Mouse (Mus musculus): ENCODE data around the gene Prkg2. TPM values are rescaled to one million over a fixed set of nuclear protein-coding genes. Genes with fewer than 3 reads are reported as not detected.

Gene Prkg2
- 3.0 and 3.8 TPM in 2 replicates for polyA plus RNA-seq (2014; fragmentation: Nextera tagmentation; extraction: Ambion mirVana)

- peak; percentile 40 for DNase-seq (ENCODE audit: low spot score)
- H3K27me3 ChIP-seq (replicated peaks; ENCODE audit: control insufficient read depth, insufficient read depth, low read length): peaks cover 24% of the 10 kb centered on the region
Observed at GRCm38 (mm10) chr5:99036596-99037441, at the start of gene Prkg2. Gene Prkg2 (minus strand): TSS chr5:99037351.

GRCm38 (mm10) chr5:99083955-99084354 is 46.8 kb upstream of the Prkg2 start:
- Histone ChIP-seq H3K4me2 (ENCODE audit: low read depth, low read length) (no peak overlapping the region), H3K27ac (replicated peaks; ENCODE audit: low read depth, low read length) (no peak overlapping the region), H3K4me1 (ENCODE audit: control insufficient read depth, insufficient read depth, low read length) (no peaks in the 10 kb centered on the region), H3K36me3 (ENCODE audit: control insufficient read depth, insufficient read depth, low read length) (no peaks in the 10 kb centered on the region), H3K9ac (ENCODE audit: low read depth, low read length) (no peak overlapping the region), H3K4me3 (ENCODE audit: low read depth, low read length) (no peak overlapping the region), H3K9me3 (ENCODE audit: control insufficient read depth, low read length) (no peaks in the 10 kb centered on the region), H3K27me3 (replicated peaks; ENCODE audit: control insufficient read depth, insufficient read depth, low read length) (no peaks in the 10 kb centered on the region)
- ATAC-seq (ENCODE audit: low read depth): no peak
- DNase-seq (ENCODE audit: low spot score): peak; percentile 30
- 38% methylated on average over 5 of the region's 5 CpGs for WGBS

More at GRCm38 (mm10) chr5:99036596-99037441, at the start of gene Prkg2:
- Histone ChIP-seq H3K9me3 (ENCODE audit: control insufficient read depth, low read length) (no peaks in the 10 kb centered on the region), H3K27ac (replicated peaks; ENCODE audit: low read depth, low read length) (peak within 1 kb of the TSS; percentile 44), H3K36me3 (ENCODE audit: control insufficient read depth, insufficient read depth, low read length) (no peaks in the 10 kb centered on the region), H3K9ac (ENCODE audit: low read depth, low read length) (peak within 1 kb of the TSS; percentile 74), H3K4me1 (ENCODE audit: control insufficient read depth, insufficient read depth, low read length) (0 out of 2 replicates have a peak, but pooled peaks cover 11% of the 10 kb centered on the region), H3K4me3 (ENCODE audit: low read depth, low read length) (peak within 1 kb of the TSS; percentile 68), H3K4me2 (ENCODE audit: low read depth, low read length) (peak within 1 kb of the TSS; percentile 96)
- WGBS: under 1% methylated on average over 48 of the region's 94 CpGs
- peak; percentile 82 for ATAC-seq (ENCODE audit: low read depth)

- Histone ChIP-seq H3K9ac (ENCODE audit: low read depth, low read length) (no peak overlapping the region), H3K27me3 (replicated peaks; ENCODE audit: control insufficient read depth, insufficient read depth, low read length) (no peaks in the 10 kb centered on the region), H3K4me3 (ENCODE audit: low read depth, low read length) (no peak overlapping the region), H3K27ac (replicated peaks; ENCODE audit: low read depth, low read length) (no peak overlapping the region), H3K36me3 (ENCODE audit: control insufficient read depth, insufficient read depth, low read length) (no peaks in the 10 kb centered on the region), H3K4me1 (ENCODE audit: control insufficient read depth, insufficient read depth, low read length) (no peaks in the 10 kb centered on the region), H3K4me2 (ENCODE audit: low read depth, low read length) (no peak overlapping the region), H3K9me3 (ENCODE audit: control insufficient read depth, low read length) (no peaks in the 10 kb centered on the region)
- WGBS: 52% methylated on average over 2 of the region's 2 CpGs
- DNase-seq (ENCODE audit: low spot score) (no peak), ATAC-seq (ENCODE audit: low read depth) (no peak)
Observed at GRCm38 (mm10) chr5:99078375-99078774, 41.2 kb upstream of the Prkg2 start.

- H3K27ac ChIP-seq (replicated peaks; ENCODE audit: low read depth, low read length): no peak overlapping the region
- no peaks in the 10 kb centered on the region for H3K4me1 ChIP-seq (ENCODE audit: control insufficient read depth, insufficient read depth, low read length)
- no peak overlapping the region for H3K9ac ChIP-seq (ENCODE audit: low read depth, low read length)
- no peak for DNase-seq (ENCODE audit: low spot score)
- no peaks in the 10 kb centered on the region for H3K9me3 ChIP-seq (ENCODE audit: control insufficient read depth, low read length)
- no peaks in the 10 kb centered on the region for H3K36me3 ChIP-seq (ENCODE audit: control insufficient read depth, insufficient read depth, low read length)
- 92% methylated on average over 2 of the region's 2 CpGs for WGBS
- H3K27me3 ChIP-seq (replicated peaks; ENCODE audit: control insufficient read depth, insufficient read depth, low read length): no peaks in the 10 kb centered on the region
- no peak overlapping the region for H3K4me2 ChIP-seq (ENCODE audit: low read depth, low read length)
- H3K4me3 ChIP-seq (ENCODE audit: low read depth, low read length): no peak overlapping the region
- no peak for ATAC-seq (ENCODE audit: low read depth)
Observed at GRCm38 (mm10) chr5:99068391-99068790, 31.2 kb upstream of the Prkg2 start.

GRCm38 (mm10) chr5:99062582-99062981 is 25.4 kb upstream of the Prkg2 start:
- ATAC-seq (ENCODE audit: low read depth) (no peak), DNase-seq (ENCODE audit: low spot score) (no peak)
- H3K4me2 ChIP-seq (ENCODE audit: low read depth, low read length): no peak overlapping the region
- H3K9ac ChIP-seq (ENCODE audit: low read depth, low read length): no peak overlapping the region
- no peak overlapping the region for H3K27ac ChIP-seq (replicated peaks; ENCODE audit: low read depth, low read length)
- H3K9me3 ChIP-seq (ENCODE audit: control insufficient read depth, low read length): no peaks in the 10 kb centered on the region
- H3K4me3 ChIP-seq (ENCODE audit: low read depth, low read length): no peak overlapping the region
- H3K36me3 ChIP-seq (ENCODE audit: control insufficient read depth, insufficient read depth, low read length): no peaks in the 10 kb centered on the region
- no peaks in the 10 kb centered on the region for H3K27me3 ChIP-seq (replicated peaks; ENCODE audit: control insufficient read depth, insufficient read depth, low read length)
- H3K4me1 ChIP-seq (ENCODE audit: control insufficient read depth, insufficient read depth, low read length): no peaks in the 10 kb centered on the region

- Histone ChIP-seq H3K36me3 (ENCODE audit: control insufficient read depth, insufficient read depth, low read length) (no peaks in the 10 kb centered on the region), H3K9me3 (ENCODE audit: control insufficient read depth, low read length) (no peaks in the 10 kb centered on the region), H3K27me3 (replicated peaks; ENCODE audit: control insufficient read depth, insufficient read depth, low read length) (peaks cover 24% of the 10 kb centered on the region), H3K4me2 (ENCODE audit: low read depth, low read length) (no peak overlapping the region), H3K4me3 (ENCODE audit: low read depth, low read length) (no peak overlapping the region), H3K9ac (ENCODE audit: low read depth, low read length) (no peak overlapping the region), H3K27ac (replicated peaks; ENCODE audit: low read depth, low read length) (no peak overlapping the region), H3K4me1 (ENCODE audit: control insufficient read depth, insufficient read depth, low read length) (0 out of 2 replicates have a peak, but pooled peaks cover 11% of the 10 kb centered on the region)
- DNase-seq (ENCODE audit: low spot score): no peak
- ATAC-seq (ENCODE audit: low read depth): no peak
- 96% methylated on average over 6 of the region's 6 CpGs for WGBS
Observed at GRCm38 (mm10) chr5:99039021-99039420, 1.9 kb upstream of the Prkg2 start.

GRCm38 (mm10) chr5:99037442-99037811 is 276 bp upstream of the Prkg2 start:
- peak; percentile 9 for DNase-seq (ENCODE audit: low spot score)
- peak overlapping the region; percentile 68 for H3K4me3 ChIP-seq (ENCODE audit: low read depth, low read length)
- peak overlapping the region; percentile 74 for H3K9ac ChIP-seq (ENCODE audit: low read depth, low read length)
- WGBS: 5% methylated on average over 9 of the region's 9 CpGs
- H3K27ac ChIP-seq (replicated peaks; ENCODE audit: low read depth, low read length): peak overlapping the region; percentile 44; the same call in 1 of the 2 replicates
- no peaks in the 10 kb centered on the region for H3K36me3 ChIP-seq (ENCODE audit: control insufficient read depth, insufficient read depth, low read length)
- 0 out of 2 replicates have a peak, but pooled peaks cover 11% of the 10 kb centered on the region for H3K4me1 ChIP-seq (ENCODE audit: control insufficient read depth, insufficient read depth, low read length)
- no peaks in the 10 kb centered on the region for H3K9me3 ChIP-seq (ENCODE audit: control insufficient read depth, low read length)
- H3K27me3 ChIP-seq (replicated peaks; ENCODE audit: control insufficient read depth, insufficient read depth, low read length): peaks cover 24% of the 10 kb centered on the region
- peak; percentile 35; the same call in 1 of the 2 replicates for ATAC-seq (ENCODE audit: low read depth)
- H3K4me2 ChIP-seq (ENCODE audit: low read depth, low read length): peak overlapping the region; percentile 96

- ATAC-seq (ENCODE audit: low read depth) (no peak), DNase-seq (ENCODE audit: low spot score) (no peak)
- Histone ChIP-seq H3K27me3 (replicated peaks; ENCODE audit: control insufficient read depth, insufficient read depth, low read length) (peaks cover 24% of the 10 kb centered on the region), H3K9ac (ENCODE audit: low read depth, low read length) (peak overlapping the region; percentile 19; the same call in 1 of the 2 replicates), H3K27ac (replicated peaks; ENCODE audit: low read depth, low read length) (no peak overlapping the region), H3K36me3 (ENCODE audit: control insufficient read depth, insufficient read depth, low read length) (no peaks in the 10 kb centered on the region), H3K4me2 (ENCODE audit: low read depth, low read length) (peak overlapping the region; percentile 96), H3K4me3 (ENCODE audit: low read depth, low read length) (peak overlapping the region; percentile 68), H3K9me3 (ENCODE audit: control insufficient read depth, low read length) (peaks cover 3% of the 10 kb centered on the region; the same call in 1 of the 2 replicates), H3K4me1 (ENCODE audit: control insufficient read depth, insufficient read depth, low read length) (0 out of 2 replicates have a peak, but pooled peaks cover 11% of the 10 kb centered on the region)
- 52% methylated on average over 9 of the region's 9 CpGs for WGBS
Observed at GRCm38 (mm10) chr5:99035961-99036360, 1.2 kb downstream of the Prkg2 start.

Data from embryonic facial prominence, embryonic 14.5 days (tissue).